Mouse (Mus musculus) cortical plate, adult 2 months (tissue): Measurements from ENCODE around the gene Enpp6.

Source experiments
- CTCF ChIP-seq: fragments of 200-500 bp; IDR thresholded peaks from 2 replicates; pipeline ENCODE4 v1.5.1; 2011; ENCODE audit warnings: mild to moderate bottlenecking, control low read depth, low read length; ENCODE audit not compliant: insufficient read depth; ENCODE audit errors: extremely low read depth
- POLR2A ChIP-seq: fragments of 200-500 bp; IDR thresholded peaks from 2 replicates; pipeline ENCODE4 v1.6.1; 2011; ENCODE audit warnings: mild to moderate bottlenecking, low read length, control low read depth; ENCODE audit not compliant: insufficient read depth; ENCODE audit errors: extremely low read depth

DNA sequence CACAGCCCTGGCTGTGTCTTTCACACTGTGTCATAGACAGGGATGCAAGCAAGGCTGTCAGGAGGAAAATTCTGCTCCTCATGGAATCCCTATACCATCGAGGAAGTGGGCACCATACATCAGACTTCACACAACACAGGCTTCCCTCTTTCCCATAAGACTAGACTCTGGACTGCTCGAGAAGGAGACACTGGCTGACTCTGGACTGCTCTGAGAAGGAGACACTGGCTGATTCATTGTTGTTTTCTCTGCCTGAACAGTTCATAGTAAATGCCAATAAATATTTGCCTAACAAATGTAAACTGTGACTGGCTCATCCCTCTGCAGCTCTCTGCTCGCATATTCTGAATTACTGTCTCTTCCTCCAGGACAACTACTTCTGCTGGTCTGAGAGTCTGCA lies 66.0 kb downstream of the Enpp6 start:
- TF ChIP-seq CTCF (no peak), POLR2A (no peak)
